Mouse (Mus musculus): Measurements from ENCODE around the gene Rpl22. TPM values are rescaled to one million over a fixed set of nuclear protein-coding genes. Genes with fewer than 3 reads are reported as not detected.

The Rpl22 gene
- polyA plus RNA-seq, 1 experiment from 2014 or later, result 372 TPM

DNA sequence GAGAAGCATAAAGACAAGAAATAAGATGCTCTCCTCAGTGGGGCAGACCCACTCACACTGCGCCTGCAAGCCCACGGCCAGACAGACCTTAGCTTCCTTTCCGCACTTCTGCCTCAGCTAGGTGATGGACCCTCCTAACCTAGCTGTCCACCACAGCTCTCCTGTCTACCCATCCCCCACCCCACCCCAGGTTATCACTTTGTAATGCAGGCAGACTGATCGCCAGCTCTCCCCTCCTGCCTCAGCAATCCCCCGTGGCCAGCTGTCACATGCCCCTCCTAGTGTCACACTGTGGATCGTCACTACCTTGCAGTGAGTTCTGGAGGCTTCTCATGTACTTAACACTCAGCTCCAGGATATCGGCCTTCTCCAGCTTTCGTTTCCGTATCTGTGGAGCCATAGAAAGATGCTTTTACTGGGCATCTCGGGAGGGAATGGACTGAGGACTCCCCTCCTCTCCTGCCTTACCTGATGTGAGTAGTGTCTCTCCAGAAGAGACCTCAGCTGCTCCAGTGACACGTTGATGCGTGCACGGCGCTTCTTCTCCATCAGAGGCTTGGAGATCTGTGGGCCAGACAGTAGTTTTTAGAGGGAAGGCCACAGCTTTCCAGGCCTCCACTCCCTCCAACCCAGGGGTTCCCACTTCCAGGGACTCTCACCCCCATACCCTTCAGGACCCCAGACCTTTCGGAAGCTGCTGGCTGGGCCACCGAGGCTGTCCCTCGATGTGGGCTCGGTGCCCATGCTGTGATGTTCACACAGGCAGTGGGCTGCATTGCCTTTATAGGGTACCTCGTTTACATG lies 38.0 kb upstream of the Rpl22 start:
- no peak for TF ChIP-seq EP300 (optimal IDR thresholded peaks at IDR 0.05)
- TF ChIP-seq CTCF (IDR thresholded peaks at IDR 0.05; ENCODE audit: low read depth), result no peak
- WGBS, result 25% methylated on average over 19 of the region's 19 CpGs
- H3K4me1 ChIP-seq (replicated peaks; ENCODE audit: control insufficient read depth, insufficient read depth), result no peaks in the 10 kb centered on the region; the same call in 1 of the 2 replicates
- ATAC-seq (ENCODE audit: low FRiP score, low TSS enrichment), result no peak
- H3K9ac ChIP-seq (ENCODE audit: low read length), result no peak overlapping the region
- DNase-seq (ENCODE audit: low spot score), result no peak
- H3K27me3 ChIP-seq (ENCODE audit: control insufficient read depth, insufficient read depth, low read length), result peaks cover 25% of the 10 kb centered on the region; the same call in 1 of the 2 replicates
- H3K4me3 ChIP-seq (ENCODE audit: low read depth, low read length), result no peak overlapping the region
- no peak overlapping the region for H3K27ac ChIP-seq (replicated peaks)
- no peak overlapping the region for H3K4me2 ChIP-seq (replicated peaks; ENCODE audit: low read depth)
- no peaks in the 10 kb centered on the region for H3K9me3 ChIP-seq (ENCODE audit: control insufficient read depth, low read length)
- H3K36me3 ChIP-seq (ENCODE audit: control insufficient read depth, insufficient read depth, low read length), result no peaks in the 10 kb centered on the region

DNA sequence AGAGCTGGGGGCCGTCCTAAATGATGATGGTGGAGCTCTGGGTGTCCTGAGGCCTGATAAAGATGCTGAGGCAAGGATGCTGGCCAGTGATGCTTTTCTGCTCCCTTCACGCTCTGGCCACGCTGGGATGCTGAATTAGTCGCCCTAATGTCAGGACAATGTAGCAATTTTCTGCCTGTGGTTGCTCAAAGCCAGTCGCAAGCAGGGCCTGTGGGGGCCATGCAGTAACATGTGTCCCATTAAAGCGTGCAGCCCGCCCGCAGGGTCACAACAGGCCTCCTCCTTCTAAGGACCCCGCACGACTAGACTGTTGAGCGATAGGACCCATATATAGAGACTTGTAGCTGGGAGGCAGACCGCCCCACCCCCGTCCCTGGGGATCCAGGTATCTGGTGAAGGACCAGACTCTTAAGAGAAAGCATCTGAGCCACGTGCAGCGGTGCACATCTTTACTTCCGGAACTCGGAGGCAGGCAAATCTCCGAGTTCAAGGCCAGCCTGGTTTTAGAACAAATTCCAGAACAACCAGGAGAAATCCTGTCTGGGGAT lies 37.1 kb upstream of the Rpl22 start:
- no peak overlapping the region for H3K9ac ChIP-seq (ENCODE audit: low read length)
- peaks cover 25% of the 10 kb centered on the region; the same call in 1 of the 2 replicates for H3K27me3 ChIP-seq (ENCODE audit: control insufficient read depth, insufficient read depth, low read length)
- TF ChIP-seq EP300 (optimal IDR thresholded peaks at IDR 0.05) (no peak), CTCF (IDR thresholded peaks at IDR 0.05; ENCODE audit: low read depth) (no peak)
- 55% methylated on average over 18 of the region's 18 CpGs for WGBS
- H3K36me3 ChIP-seq (ENCODE audit: control insufficient read depth, insufficient read depth, low read length), result no peaks in the 10 kb centered on the region
- H3K4me3 ChIP-seq (ENCODE audit: low read depth, low read length), result no peak overlapping the region
- no peaks in the 10 kb centered on the region for H3K9me3 ChIP-seq (ENCODE audit: control insufficient read depth, low read length)
- H3K4me1 ChIP-seq (replicated peaks; ENCODE audit: control insufficient read depth, insufficient read depth), result no peaks in the 10 kb centered on the region; the same call in 1 of the 2 replicates
- DNase-seq (ENCODE audit: low spot score) (no peak), ATAC-seq (ENCODE audit: low FRiP score, low TSS enrichment) (no peak)
- H3K27ac ChIP-seq (replicated peaks), result no peak overlapping the region
- no peak overlapping the region for H3K4me2 ChIP-seq (replicated peaks; ENCODE audit: low read depth)

GRCm38 (mm10) chr4:152290385-152290784 lies 35.2 kb upstream of the Rpl22 start:
- no peak for ATAC-seq (ENCODE audit: low FRiP score, low TSS enrichment)
- H3K27me3 ChIP-seq (ENCODE audit: control insufficient read depth, insufficient read depth, low read length), result peaks cover 25% of the 10 kb centered on the region; the same call in 1 of the 2 replicates
- no peaks in the 10 kb centered on the region; the same call in 1 of the 2 replicates for H3K4me1 ChIP-seq (replicated peaks; ENCODE audit: control insufficient read depth, insufficient read depth)
- 2% methylated on average over 26 of the region's 39 CpGs for WGBS
- H3K9me3 ChIP-seq (ENCODE audit: control insufficient read depth, low read length), result no peaks in the 10 kb centered on the region
- H3K27ac ChIP-seq (replicated peaks), result no peak overlapping the region
- peak overlapping the region; percentile 41; the same call in 1 of the 2 replicates for H3K4me2 ChIP-seq (replicated peaks; ENCODE audit: low read depth)
- peak; percentile 32 for DNase-seq (ENCODE audit: low spot score)
- TF ChIP-seq EP300 (optimal IDR thresholded peaks at IDR 0.05) (no peak), CTCF (IDR thresholded peaks at IDR 0.05; ENCODE audit: low read depth) (no peak)
- H3K36me3 ChIP-seq (ENCODE audit: control insufficient read depth, insufficient read depth, low read length), result no peaks in the 10 kb centered on the region
- no peak overlapping the region for H3K9ac ChIP-seq (ENCODE audit: low read length)
- peak overlapping the region; percentile 10; the same call in 1 of the 2 replicates for H3K4me3 ChIP-seq (ENCODE audit: low read depth, low read length)

GRCm38 (mm10) chr4:152290991-152291390 lies 34.6 kb upstream of the Rpl22 start:
- H3K4me3 ChIP-seq (ENCODE audit: low read depth, low read length), result no peak overlapping the region
- H3K4me2 ChIP-seq (replicated peaks; ENCODE audit: low read depth), result no peak overlapping the region
- no peak overlapping the region for H3K27ac ChIP-seq (replicated peaks)
- ATAC-seq (ENCODE audit: low FRiP score, low TSS enrichment) (no peak), DNase-seq (ENCODE audit: low spot score) (no peak)
- WGBS, result 34% methylated on average over 11 of the region's 11 CpGs
- H3K9me3 ChIP-seq (ENCODE audit: control insufficient read depth, low read length), result no peaks in the 10 kb centered on the region
- TF ChIP-seq EP300 (optimal IDR thresholded peaks at IDR 0.05), result no peak
- TF ChIP-seq CTCF (IDR thresholded peaks at IDR 0.05; ENCODE audit: low read depth), result no peak
- H3K4me1 ChIP-seq (replicated peaks; ENCODE audit: control insufficient read depth, insufficient read depth), result no peaks in the 10 kb centered on the region; the same call in 1 of the 2 replicates
- H3K36me3 ChIP-seq (ENCODE audit: control insufficient read depth, insufficient read depth, low read length), result no peaks in the 10 kb centered on the region
- no peak overlapping the region for H3K9ac ChIP-seq (ENCODE audit: low read length)
- H3K27me3 ChIP-seq (ENCODE audit: control insufficient read depth, insufficient read depth, low read length), result peaks cover 25% of the 10 kb centered on the region; the same call in 1 of the 2 replicates

- no peaks in the 10 kb centered on the region for H3K36me3 ChIP-seq (ENCODE audit: control insufficient read depth, insufficient read depth, low read length)
- H3K27me3 ChIP-seq (ENCODE audit: control insufficient read depth, insufficient read depth, low read length), result peaks cover 19% of the 10 kb centered on the region; the same call in 1 of the 2 replicates
- peak within 1 kb of the TSS; percentile 10; the same call in 1 of the 2 replicates for H3K4me3 ChIP-seq (ENCODE audit: low read depth, low read length)
Measured at GRCm38 (mm10) chr4:152291562-152291961, 34.0 kb upstream of the Rpl22 start, which contains the start of gene Hes3. Gene Hes3, minus strand, starts transcription at chr4:152291662.

More at GRCm38 (mm10) chr4:152291562-152291961, 34.0 kb upstream of the Rpl22 start, which contains the start of gene Hes3:
- no peaks in the 10 kb centered on the region; the same call in 1 of the 2 replicates for H3K4me1 ChIP-seq (replicated peaks; ENCODE audit: control insufficient read depth, insufficient read depth)
- WGBS, result 25% methylated on average over 6 of the region's 6 CpGs
- no peak within 1 kb of the TSS for H3K27ac ChIP-seq (replicated peaks)
- H3K4me2 ChIP-seq (replicated peaks; ENCODE audit: low read depth), result peak within 1 kb of the TSS; percentile 41; the same call in 1 of the 2 replicates
- ATAC-seq (ENCODE audit: low FRiP score, low TSS enrichment), result no peak
- no peaks in the 10 kb centered on the region for H3K9me3 ChIP-seq (ENCODE audit: control insufficient read depth, low read length)
- H3K9ac ChIP-seq (ENCODE audit: low read length), result no peak within 1 kb of the TSS
- no peak for DNase-seq (ENCODE audit: low spot score)
- TF ChIP-seq EP300 (optimal IDR thresholded peaks at IDR 0.05), result no peak
- no peak for TF ChIP-seq CTCF (IDR thresholded peaks at IDR 0.05; ENCODE audit: low read depth)
